Mouse (Mus musculus) cerebellum, adult 2 months (tissue): ENCODE results near the gene Myo1e.

Experiments
- CTCF ChIP-seq: fragments of 200-500 bp; IDR thresholded peaks from 2 replicates; pipeline ENCODE4 v1.5.1; 2011; ENCODE audit warnings: low read depth, mild to moderate bottlenecking, control low read depth, low read length, moderate library complexity, borderline replicate concordance; ENCODE audit not compliant: insufficient read depth
- POLR2A ChIP-seq: fragments of 200-500 bp; IDR thresholded peaks from 2 replicates; pipeline ENCODE4 v1.6.1; 2011; ENCODE audit warnings: low read length, control low read depth, borderline replicate concordance; ENCODE audit not compliant: insufficient read depth

DNA sequence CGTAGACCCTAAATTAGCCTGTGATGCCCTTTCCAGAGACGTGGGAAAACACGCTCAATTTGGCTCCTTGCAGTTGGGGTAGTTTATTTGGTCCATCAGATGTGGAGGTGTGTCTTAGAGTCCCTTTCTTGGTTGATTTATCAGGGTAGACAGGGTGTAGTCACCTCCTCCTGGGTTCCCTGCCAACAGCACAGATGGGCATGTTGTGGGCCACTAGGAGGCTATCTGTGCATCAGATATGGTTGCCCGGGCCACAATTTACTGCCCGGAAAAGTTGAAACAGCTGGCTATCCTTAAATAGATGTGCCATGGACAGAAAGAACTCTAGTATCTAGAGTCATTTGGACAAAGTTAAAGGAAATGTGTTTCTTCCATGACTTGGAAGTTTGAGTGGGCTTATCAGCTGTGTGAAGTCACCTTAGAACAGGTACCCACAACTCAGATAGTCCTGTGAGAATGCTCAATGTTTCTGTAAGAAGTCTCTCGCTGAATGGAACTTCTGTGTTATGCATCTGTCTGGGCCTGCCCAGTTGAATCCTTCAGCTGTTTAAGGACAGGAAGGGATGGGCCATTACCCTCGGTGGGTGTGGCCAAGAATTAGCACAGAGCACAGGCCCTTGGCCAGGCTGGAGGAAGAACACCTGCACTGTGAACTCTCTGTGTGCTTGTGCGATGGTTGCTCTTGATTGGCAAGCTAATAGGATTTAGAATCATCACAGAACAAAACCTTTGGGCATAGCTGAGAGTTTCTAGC, 2.3 kb downstream of the Myo1e start:
- 0 out of 2 replicates have a peak, but pooled peaks have one; percentile 6 for TF ChIP-seq CTCF
- TF ChIP-seq POLR2A: no peak
